Mouse (Mus musculus) c-Kit-positive CD71-positive TER-119-positive erythroid progenitor cells, embryonic 14.5 days (primary cell): ENCODE measurements at regions not wholly inside any gene's neighbourhood (a gene's known extent, or its start where the extent isn't known, plus 50 kb on each side); places are given as distances from the start of the nearest gene placed in this dataset.
A peak's percentile ranks its signal among the peaks of the same experiment; 100 is the strongest.
"Not testable (repeated sequence)": the region's sequence is repeated elsewhere in the genome, so short reads cannot be mapped to it uniquely, and the experiment has no call there.

Experiments used
- DNase-seq: peaks from one replicate; pipeline ENCODE4 v3.0.0-alpha.2; 2013; ENCODE audit warnings: low spot score

- DNase-seq: no peak
These were observed 284.9 kb upstream of the Adgra3 start for GRCm38 (mm10) chr5:50343681-50344080.

GRCm38 (mm10) chr5:50309491-50309890 is 250.7 kb upstream of the Adgra3 start:
- no peak for DNase-seq

- no peak for DNase-seq
These were observed 245.2 kb upstream of the Adgra3 start for GRCm38 (mm10) chr5:50303859-50304480.

- DNase-seq: peak; percentile 6
These were observed 235.0 kb upstream of the Adgra3 start for GRCm38 (mm10) chr5:50293794-50294193.

GRCm38 (mm10) chr5:50290879-50291410 is 232.1 kb upstream of the Adgra3 start:
- DNase-seq: no peak

- DNase-seq: no peak
These were observed 201.6 kb upstream of the Adgra3 start for GRCm38 (mm10) chr5:50260417-50260816.

- DNase-seq: no peak
These were observed 199.2 kb upstream of the Adgra3 start for GRCm38 (mm10) chr5:50258017-50258416.

- DNase-seq: no peak
These were observed 175.3 kb upstream of the Adgra3 start for GRCm38 (mm10) chr5:50234111-50234510.

GRCm38 (mm10) chr5:50216956-50217355 is 158.2 kb upstream of the Adgra3 start:
- no peak for DNase-seq

GRCm38 (mm10) chr5:50215960-50216359 is 157.2 kb upstream of the Adgra3 start:
- DNase-seq: peak; percentile 1

GRCm38 (mm10) chr5:50202307-50203010 is 143.7 kb upstream of the Adgra3 start:
- DNase-seq: no peak

- no peak for DNase-seq
These were observed 137.6 kb upstream of the Adgra3 start for GRCm38 (mm10) chr5:50196423-50196822.

- DNase-seq: no peak
These were observed 137.2 kb upstream of the Adgra3 start for GRCm38 (mm10) chr5:50195993-50196392.

- no peak for DNase-seq
These were observed 130.6 kb upstream of the Adgra3 start for GRCm38 (mm10) chr5:50189394-50189793.

GRCm38 (mm10) chr5:50182721-50183120 is 123.9 kb upstream of the Adgra3 start:
- no peak for DNase-seq

GRCm38 (mm10) chr5:50156557-50156956 is 97.8 kb upstream of the Adgra3 start:
- no peak for DNase-seq

GRCm38 (mm10) chr5:50155170-50155860 is 96.5 kb upstream of the Adgra3 start:
- DNase-seq: not testable (repeated sequence)

- DNase-seq: no peak
These were observed 88.1 kb upstream of the Adgra3 start for GRCm38 (mm10) chr5:50146926-50147325.

- DNase-seq: no peak
These were observed 86.8 kb upstream of the Adgra3 start for GRCm38 (mm10) chr5:50145458-50146083.

- peak; percentile 60 for DNase-seq
These were observed 71.4 kb upstream of the Adgra3 start for GRCm38 (mm10) chr5:50130202-50130601.

GRCm38 (mm10) chr5:50128972-50129371 is 70.2 kb upstream of the Adgra3 start:
- peak; percentile 53 for DNase-seq

GRCm38 (mm10) chr5:50126594-50126993 is 67.8 kb upstream of the Adgra3 start:
- DNase-seq: no peak
